Mouse (Mus musculus) MEL (cell line): ENCODE results near the gene Fabp2.

Experiments
- POLR2A ChIP-seq, 2 experiments: IDR thresholded peaks; 2 replicates each; pipeline ENCODE4 v1.6.1; 2011 to 2012; ENCODE audit warnings: low read length in 2 of 2, mild to moderate bottlenecking in 2 of 2, control low read depth in 1 of 2, improper control_type of control experiment in 1 of 2, low read depth in 1 of 2, moderate library complexity in 1 of 2; ENCODE audit not compliant: control insufficient read depth in 1 of 2, insufficient read depth in 1 of 2, poor library complexity in 1 of 2
- RAD21 ChIP-seq: IDR thresholded peaks from 2 replicates; pipeline ENCODE4 v1.6.1; 2011; ENCODE audit warnings: mild to moderate bottlenecking, low read depth, low read length, improper control_type of control experiment

GRCm38 (mm10) chr3:122923147-122923546 is 28.3 kb downstream of the Fabp2 start:
- TF ChIP-seq RAD21 (no peak), POLR2A (IDR thresholded peaks at IDR 0.05; ENCODE audit: control insufficient read depth in 1 of 2, insufficient read depth in 1 of 2, low read depth in 1 of 2, low read length in 2 of 2, poor library complexity in 1 of 2) (no peak)
